Mouse (Mus musculus) A20 (cell line): ENCODE measurements at regions not wholly inside any gene's neighbourhood (a gene's known extent, or its start where the extent isn't known, plus 50 kb on each side); places are given as distances from the start of the nearest gene placed in this dataset.

ENCODE experiments used
- DNase-seq: peaks from one replicate; pipeline ENCODE4 v3.0.0-alpha.2; 2011; ENCODE audit warnings: low read depth, low spot score

- no peak for DNase-seq
Measured at GRCm38 (mm10) chr10:101269371-101269770, 411.9 kb upstream of the Mgat4c start.

- DNase-seq = peak; percentile 7
Measured at GRCm38 (mm10) chr10:101271459-101272299, 409.6 kb upstream of the Mgat4c start.

GRCm38 (mm10) chr10:101288082-101288481 is 393.2 kb upstream of the Mgat4c start:
- no peak for DNase-seq

- DNase-seq = no peak
Measured at GRCm38 (mm10) chr10:101302138-101302780, 379.0 kb upstream of the Mgat4c start.

- DNase-seq = no peak
Measured at GRCm38 (mm10) chr10:101304075-101304474, 377.2 kb upstream of the Mgat4c start.

- no peak for DNase-seq
Measured at GRCm38 (mm10) chr10:101316659-101317338, 364.5 kb upstream of the Mgat4c start.

GRCm38 (mm10) chr10:101321080-101321717 is 360.1 kb upstream of the Mgat4c start:
- DNase-seq = no peak

GRCm38 (mm10) chr10:101324537-101324936 is 356.8 kb upstream of the Mgat4c start:
- no peak for DNase-seq

GRCm38 (mm10) chr10:101328545-101328944 is 352.7 kb upstream of the Mgat4c start:
- no peak for DNase-seq

GRCm38 (mm10) chr10:101330109-101330508 is 351.2 kb upstream of the Mgat4c start:
- no peak for DNase-seq

- DNase-seq = no peak
Measured at GRCm38 (mm10) chr10:101335136-101335535, 346.2 kb upstream of the Mgat4c start.

GRCm38 (mm10) chr10:101339565-101339964 is 341.7 kb upstream of the Mgat4c start:
- DNase-seq = no peak

GRCm38 (mm10) chr10:101350198-101350897 is 330.9 kb upstream of the Mgat4c start:
- no peak for DNase-seq

GRCm38 (mm10) chr10:101373850-101374581 is 307.3 kb upstream of the Mgat4c start:
- no peak for DNase-seq

- DNase-seq = no peak
Measured at GRCm38 (mm10) chr10:101393416-101393815, 287.9 kb upstream of the Mgat4c start.

GRCm38 (mm10) chr10:101399206-101399605 is 282.1 kb upstream of the Mgat4c start:
- no peak for DNase-seq

- no peak for DNase-seq
Measured at GRCm38 (mm10) chr10:101415262-101415661, 266.0 kb upstream of the Mgat4c start.

GRCm38 (mm10) chr10:101422562-101422961 is 258.7 kb upstream of the Mgat4c start:
- no peak for DNase-seq
